ENCODE assay signal across 20 mouse cellular contexts in genomic region chr12:117639356-117640121, GRCm38 (mm10).
DNase-seq lines count a peak whose midpoint lies in the region; ATAC-seq and TF ChIP-seq lines count a peak whose summit lies in the region.
"Had no signal": no experiment of that assay in that cellular context is flagged by ENCODE, and none has a peak within 500 bp of the region (broad histone marks: within the 10 kb centered on the region; RNA-seq: fewer than 3 reads in every experiment).

No protein-coding gene starts in this region.

- H3K36me3 ChIP-seq in heart, embryonic 11.5 days (ENCODE audit: control insufficient read depth, insufficient read depth, low read length): no peaks in the 10 kb centered on the region
- H3K36me3 ChIP-seq: G1E; hindbrain, embryonic 15.5 days; limb, embryonic 13.5 days; stomach, embryonic 15.5 days had no signal

- intact Hi-C loops in heart, postnatal 25 days (cut with DNase I): loop anchor here (5.0 kb wide), 1 partner anchor 47 kb away; no protein-coding TSS in a partner anchor

- no peak for TF ChIP-seq CTCF in brain, embryonic 14.5 days (IDR thresholded peaks at IDR 0.05; ENCODE audit: borderline replicate concordance, extremely low read depth, insufficient read depth, insufficient read length)

- H3K9ac ChIP-seq in heart, embryonic 11.5 days (ENCODE audit: low read depth, low read length): no peak overlapping the region
- H3K9ac ChIP-seq: hindbrain, embryonic 15.5 days; limb, embryonic 13.5 days; stomach, embryonic 15.5 days had no signal

- no peaks in the 10 kb centered on the region for H3K27me3 ChIP-seq in heart, embryonic 11.5 days (ENCODE audit: control insufficient read depth, insufficient read depth, low read length)
- H3K27me3 ChIP-seq: hindbrain, embryonic 15.5 days; limb, embryonic 13.5 days; stomach, embryonic 15.5 days had no signal

- no peak for TF ChIP-seq POLR2A in brain, embryonic 14.5 days (IDR thresholded peaks at IDR 0.05; ENCODE audit: borderline replicate concordance, extremely low read depth, insufficient read depth, insufficient read length, poor library complexity, severe bottlenecking)

- H3K4me3 ChIP-seq in heart, embryonic 11.5 days (ENCODE audit: low read depth, low read length): no peak overlapping the region
- H3K4me3 ChIP-seq: hindbrain, embryonic 15.5 days; limb, embryonic 13.5 days; stomach, embryonic 15.5 days had no signal

- H3K27ac ChIP-seq in heart, embryonic 11.5 days (ENCODE audit: low read depth, low read length): 0 out of 2 replicates have a peak overlapping the region, but pooled peaks have one; percentile 15
- H3K27ac ChIP-seq: hindbrain, embryonic 15.5 days; limb, embryonic 13.5 days; stomach, embryonic 15.5 days had no signal

- WGBS in heart, embryonic 11.5 days (ENCODE audit: insufficient replicate concordance): 67% methylated on average over 6 of the region's 6 CpGs

- H3K9me3 ChIP-seq in heart, embryonic 11.5 days (replicated peaks; ENCODE audit: control insufficient read depth, low read length): no peaks in the 10 kb centered on the region
- H3K9me3 ChIP-seq: hindbrain, embryonic 15.5 days; limb, embryonic 13.5 days; stomach, embryonic 15.5 days had no signal

- no peak overlapping the region for H3K4me2 ChIP-seq in heart, embryonic 11.5 days
- H3K4me2 ChIP-seq: hindbrain, embryonic 15.5 days; limb, embryonic 13.5 days; stomach, embryonic 15.5 days had no signal

- H3K4me1 ChIP-seq in heart, embryonic 11.5 days (ENCODE audit: control insufficient read depth, insufficient read depth, low read length): no peaks in the 10 kb centered on the region
- H3K4me1 ChIP-seq: hindbrain, embryonic 15.5 days; limb, embryonic 13.5 days; stomach, embryonic 15.5 days had no signal

- DNase-seq in heart, postnatal 25 days (ENCODE audit: low spot score): no peak
- peak; percentile 6 for DNase-seq in ovary, postnatal 36 days (ENCODE audit: low spot score)
- DNase-seq in ovary, postnatal 10 days (ENCODE audit: low spot score): no peak
- DNase-seq in brain, embryonic 14.5 days (ENCODE audit: low read depth): peak; percentile 31
- no peak for DNase-seq in kidney, postnatal 25 days
- DNase-seq in layer of hippocampus, postnatal 25 days (ENCODE audit: extremely low spot score in 1 of 2, low spot score in 1 of 2): no peak
- DNase-seq: adrenal gland, postnatal 10 days; cerebellum, postnatal 10 days; kidney, postnatal 14 days; lung, postnatal 4 days; midbrain, embryonic 14.5 days; right cerebral cortex, postnatal 25 days; thymus, postnatal 4 days had no signal

- ATAC-seq in heart, embryonic 11.5 days (replicated peaks; ENCODE audit: insufficient number of reproducible peaks, low FRiP score, low TSS enrichment): no peak
- peak; percentile 70; the same call in 1 of the 2 replicates for ATAC-seq in monocyte, adult 5-6 weeks (replicated peaks; ENCODE audit: insufficient number of reproducible peaks, low FRiP score, low TSS enrichment, poor library complexity, severe bottlenecking)
- ATAC-seq: forebrain, embryonic 14.5 days had no signal

Comparison
In these comparisons a context has a peak if more than half of its experiments do, and no peak if none do; other contexts are left out.
1. DNase-seq: peak in ovary, postnatal 36 days (single experiment) and brain, embryonic 14.5 days (single experiment); none in heart, postnatal 25 days (single experiment), ovary, postnatal 10 days (single experiment), kidney, postnatal 25 days (0 of 2) and layer of hippocampus, postnatal 25 days (0 of 2).